Mouse (Mus musculus) liver, postnatal 0 days (tissue): ENCODE data around the gene Slain2.

ENCODE experiments used
- CTCF ChIP-seq: sonication (generic); IDR thresholded peaks from 2 replicates; pipeline ENCODE4 v1.5.1; 2016; ENCODE audit warnings: antibody characterized with exemption, low read depth
- EP300 ChIP-seq: IDR thresholded peaks from 2 replicates; pipeline ENCODE4 v1.6.1; 2016; ENCODE audit warnings: antibody characterized with exemption, low read depth, mild to moderate bottlenecking

GRCm38 (mm10) chr5:72913648-72914557 is at the start of gene Slain2:
- TF ChIP-seq CTCF (peak; percentile 90), EP300 (peak; percentile 13; the same call in 1 of the 2 replicates)
